In genomic region chr13:96431595-96432156, GRCm38 (mm10) we compare ENCODE assay signal across 7 mouse cellular contexts. TPM values are rescaled to one million over a fixed set of nuclear protein-coding genes. Genes with fewer than 3 reads are reported as not detected.
DNase-seq lines count a peak whose midpoint lies in the region; ATAC-seq and TF ChIP-seq lines count a peak whose summit lies in the region.

No protein-coding gene starts in this region.

- ATAC-seq in granulocyte monocyte progenitor cell, adult 5-6 weeks (replicated peaks; ENCODE audit: poor library complexity, severe bottlenecking) = peak; percentile 75
- peak; percentile 78 for ATAC-seq in intestine, postnatal 0 days
- ATAC-seq in midbrain, embryonic 12.5 days (ENCODE audit: low FRiP score, low read depth) = peak; percentile 83

- no peaks in the 10 kb centered on the region for H3K36me3 ChIP-seq in intestine, postnatal 0 days (ENCODE audit: control insufficient read depth, insufficient read depth)
- H3K36me3 ChIP-seq in midbrain, embryonic 12.5 days = no peaks in the 10 kb centered on the region

- WGBS in intestine, postnatal 0 days = 28% methylated on average over 12 of the region's 12 CpGs
- WGBS in midbrain, embryonic 12.5 days = 43% methylated on average over 12 of the region's 12 CpGs

- no peaks in the 10 kb centered on the region for H3K27me3 ChIP-seq in intestine, postnatal 0 days (replicated peaks; ENCODE audit: control insufficient read depth, insufficient read depth, low read length)
- H3K27me3 ChIP-seq in midbrain, embryonic 12.5 days = no peaks in the 10 kb centered on the region

- DNase-seq in adrenal gland, adult 8-10 months = peak; percentile 80
- DNase-seq in embryo, embryonic 9.5 days (ENCODE audit: extremely low spot score) = peak; percentile 87
- DNase-seq in left cerebral cortex, postnatal 36 days (ENCODE audit: low spot score in 2 of 2) = peak; percentile 80 to 82
- DNase-seq in skeletal muscle tissue, adult 2 months (ENCODE audit: low read depth, low spot score) = peak; percentile 74

- intact Hi-C loops in left cerebral cortex, postnatal 36 days (cut with DNase I) = loop anchor here (1.0 to 5.0 kb wide), 2 partner anchors 111 to 162 kb away; partner anchors contain the start of genes Col4a3bp and Polk

- peaks cover 18% of the 10 kb centered on the region for H3K4me1 ChIP-seq in intestine, postnatal 0 days (replicated peaks; ENCODE audit: control insufficient read depth, insufficient read depth, low read length)
- H3K4me1 ChIP-seq in midbrain, embryonic 12.5 days = 0 out of 2 replicates have a peak, but pooled peaks cover 2% of the 10 kb centered on the region

- peak; percentile 98 for TF ChIP-seq CTCF in intestine, postnatal 0 days (IDR thresholded peaks at IDR 0.05; ENCODE audit: low read depth)

- H3K9ac ChIP-seq in intestine, postnatal 0 days (ENCODE audit: low read depth, low read length) = no peak overlapping the region
- no peak overlapping the region for H3K9ac ChIP-seq in midbrain, embryonic 12.5 days (replicated peaks)

- H3K4me3 ChIP-seq in intestine, postnatal 0 days (ENCODE audit: low read depth, low read length) = no peak overlapping the region
- no peak overlapping the region for H3K4me3 ChIP-seq in midbrain, embryonic 12.5 days

- H3K9me3 ChIP-seq in intestine, postnatal 0 days (ENCODE audit: control insufficient read depth) = no peaks in the 10 kb centered on the region
- H3K9me3 ChIP-seq in midbrain, embryonic 12.5 days = no peaks in the 10 kb centered on the region

- H3K27ac ChIP-seq in intestine, postnatal 0 days (ENCODE audit: low read depth, low read length) = no peak overlapping the region
- no peak overlapping the region for H3K27ac ChIP-seq in midbrain, embryonic 12.5 days (replicated peaks)

- 0 out of 2 replicates have a peak overlapping the region, but pooled peaks have one; percentile 0 for H3K4me2 ChIP-seq in intestine, postnatal 0 days (replicated peaks; ENCODE audit: low read depth)
- H3K4me2 ChIP-seq in midbrain, embryonic 12.5 days (replicated peaks) = no peak overlapping the region

RNA-seq across cellular contexts. Expression of gene Ankdd1b, which starts 39.3 kb away (rescaled TPM):
- total RNA-seq in adrenal gland, adult 8-10 months (2022) = 1 to 10 TPM in 2 of 4 experiments, under 1 TPM in 2; 0.62 to 1.2 (median 0.86) TPM
- total RNA-seq in granulocyte monocyte progenitor cell, adult 5-6 weeks (2014; fragmentation: Nextera tagmentation) = not detected in 2 replicates
- 0.04 TPM in 1 of 2 replicates, not detected in the other for total RNA-seq in granulocyte monocyte progenitor cell, adult 5-6 weeks (2017)
- polyA plus RNA-seq in intestine, postnatal 0 days (2015; fragmentation: Nextera tagmentation; extraction: Ambion mirVana) = 0.14 and 0.25 TPM in 2 replicates
- under 1 TPM in 1 of 2 experiments, not detected in 1; 0.25 TPM for total RNA-seq in left cerebral cortex, postnatal 36 days (2021)
- not detected in 2 replicates for polyA plus RNA-seq in midbrain, embryonic 12.5 days (2016; fragmentation: Nextera tagmentation; extraction: Ambion mirVana)

RNA-seq across cellular contexts. Expression of gene Poc5, which starts 43.6 kb away (rescaled TPM):
- total RNA-seq in adrenal gland, adult 8-10 months (2022) = 10 to 100 TPM; 14.0 to 24.9 (median 17.4) TPM
- 9.1 and 18.5 TPM in 2 replicates for total RNA-seq in granulocyte monocyte progenitor cell, adult 5-6 weeks (2014; fragmentation: Nextera tagmentation)
- total RNA-seq in granulocyte monocyte progenitor cell, adult 5-6 weeks (2017) = 14.1 and 21.1 TPM in 2 replicates
- polyA plus RNA-seq in intestine, postnatal 0 days (2015; fragmentation: Nextera tagmentation; extraction: Ambion mirVana) = 4.6 and 5.6 TPM in 2 replicates
- total RNA-seq in left cerebral cortex, postnatal 36 days (2021) = 10 to 100 TPM; 30.4 to 36.2 TPM
- polyA plus RNA-seq in midbrain, embryonic 12.5 days (2016; fragmentation: Nextera tagmentation; extraction: Ambion mirVana) = 23.5 and 26.1 TPM in 2 replicates

RNA-seq across cellular contexts. Expression of gene Gm17622, which starts 58.9 kb away (rescaled TPM):
- total RNA-seq in adrenal gland, adult 8-10 months (2022) = not detected
- total RNA-seq in granulocyte monocyte progenitor cell, adult 5-6 weeks (2014; fragmentation: Nextera tagmentation) = not detected in 2 replicates
- not detected in 2 replicates for total RNA-seq in granulocyte monocyte progenitor cell, adult 5-6 weeks (2017)
- polyA plus RNA-seq in intestine, postnatal 0 days (2015; fragmentation: Nextera tagmentation; extraction: Ambion mirVana) = not detected in 2 replicates
- not detected for total RNA-seq in left cerebral cortex, postnatal 36 days (2021)
- not detected in 2 replicates for polyA plus RNA-seq in midbrain, embryonic 12.5 days (2016; fragmentation: Nextera tagmentation; extraction: Ambion mirVana)
